In genomic region chr1:154888495-154888894, GRCm38 (mm10) we compare ENCODE assay signal across 22 mouse cellular contexts. TPM values are rescaled to one million over a fixed set of nuclear protein-coding genes. Genes with fewer than 3 reads are reported as not detected.
DNase-seq lines count a peak whose midpoint lies in the region; ATAC-seq and TF ChIP-seq lines count a peak whose summit lies in the region.
"Had no signal": no experiment of that assay in that cellular context is flagged by ENCODE, and none has a peak within 500 bp of the region (broad histone marks: within the 10 kb centered on the region; RNA-seq: fewer than 3 reads in every experiment).

No protein-coding gene starts in this region.

- H3K36me3 ChIP-seq in forebrain, embryonic 15.5 days = no peaks in the 10 kb centered on the region
- H3K36me3 ChIP-seq in forebrain, embryonic 11.5 days (ENCODE audit: control insufficient read depth, insufficient read depth, low read length) = no peaks in the 10 kb centered on the region
- H3K36me3 ChIP-seq in midbrain, postnatal 0 days (ENCODE audit: insufficient read depth, low read length) = no peaks in the 10 kb centered on the region
- H3K36me3 ChIP-seq in midbrain, embryonic 15.5 days (replicated peaks) = no peaks in the 10 kb centered on the region
- H3K36me3 ChIP-seq: embryonic facial prominence, embryonic 13.5 days; G1E; kidney, embryonic 15.5 days had no signal

- TF ChIP-seq CTCF in midbrain, postnatal 0 days (IDR thresholded peaks at IDR 0.05) = no peak

- no peak for DNase-seq in forebrain, embryonic 11.5 days (ENCODE audit: low spot score)
- peak; percentile 14 to 31 for DNase-seq in layer of hippocampus, postnatal 10 days (ENCODE audit: low spot score in 2 of 2)
- DNase-seq in layer of hippocampus, adult 11-12 months (ENCODE audit: low spot score) = no peak
- DNase-seq in midbrain, postnatal 0 days (ENCODE audit: low spot score) = peak; percentile 30
- no peak for DNase-seq in spleen, postnatal 14 days (ENCODE audit: low spot score in 2 of 2)
- DNase-seq: adrenal gland, postnatal 36 days; B cell, adult 2 months; embryo, embryonic 11 days; gastrocnemius, adult 2 months; heart, postnatal 4 days; kidney, adult 11 months; kidney, postnatal 36 days; lung, postnatal 4 days; thymus, postnatal 14 days had no signal

- H3K9me3 ChIP-seq in forebrain, embryonic 15.5 days = no peaks in the 10 kb centered on the region
- H3K9me3 ChIP-seq in forebrain, embryonic 11.5 days (ENCODE audit: control insufficient read depth, low read length) = no peaks in the 10 kb centered on the region
- no peaks in the 10 kb centered on the region for H3K9me3 ChIP-seq in midbrain, postnatal 0 days (ENCODE audit: low read length)
- no peaks in the 10 kb centered on the region for H3K9me3 ChIP-seq in midbrain, embryonic 15.5 days
- H3K9me3 ChIP-seq: embryonic facial prominence, embryonic 13.5 days; kidney, embryonic 15.5 days had no signal

- no peak overlapping the region for H3K4me3 ChIP-seq in forebrain, embryonic 15.5 days
- no peak overlapping the region for H3K4me3 ChIP-seq in forebrain, embryonic 11.5 days (ENCODE audit: low read depth, low read length)
- no peak overlapping the region for H3K4me3 ChIP-seq in midbrain, postnatal 0 days (ENCODE audit: low read depth, low read length)
- no peak overlapping the region for H3K4me3 ChIP-seq in midbrain, embryonic 15.5 days
- H3K4me3 ChIP-seq: embryonic facial prominence, embryonic 13.5 days; erythroblast, embryonic 14.5 days; gastrocnemius, adult 2 months; kidney, embryonic 15.5 days had no signal

- H3K27me3 ChIP-seq in forebrain, embryonic 15.5 days = no peaks in the 10 kb centered on the region; the same call in 1 of the 2 replicates
- peaks cover 7% of the 10 kb centered on the region for H3K27me3 ChIP-seq in forebrain, embryonic 11.5 days (ENCODE audit: control insufficient read depth, insufficient read depth, low read length)
- peaks cover 3% of the 10 kb centered on the region; the same call in 1 of the 2 replicates for H3K27me3 ChIP-seq in midbrain, postnatal 0 days (ENCODE audit: insufficient read depth, low read length)
- H3K27me3 ChIP-seq in midbrain, embryonic 15.5 days (replicated peaks) = 0 out of 2 replicates have a peak, but pooled peaks cover 4% of the 10 kb centered on the region
- H3K27me3 ChIP-seq: CH12.LX had no signal

- H3K9ac ChIP-seq in forebrain, embryonic 15.5 days (replicated peaks) = no peak overlapping the region
- no peak overlapping the region for H3K9ac ChIP-seq in forebrain, embryonic 11.5 days (ENCODE audit: low read length)
- no peak overlapping the region for H3K9ac ChIP-seq in midbrain, postnatal 0 days (replicated peaks; ENCODE audit: low read length, poor library complexity, severe bottlenecking)
- no peak overlapping the region for H3K9ac ChIP-seq in midbrain, embryonic 15.5 days
- H3K9ac ChIP-seq: embryonic facial prominence, embryonic 13.5 days; kidney, embryonic 15.5 days had no signal

- H3K4me1 ChIP-seq in forebrain, embryonic 15.5 days = peaks cover 47% of the 10 kb centered on the region
- peaks cover 11% of the 10 kb centered on the region; the same call in 1 of the 2 replicates for H3K4me1 ChIP-seq in forebrain, embryonic 11.5 days (replicated peaks; ENCODE audit: control insufficient read depth, insufficient read depth, low read length)
- H3K4me1 ChIP-seq in midbrain, postnatal 0 days (ENCODE audit: insufficient read depth, low read length) = peaks cover 7% of the 10 kb centered on the region; the same call in 1 of the 2 replicates
- peaks cover 42% of the 10 kb centered on the region for H3K4me1 ChIP-seq in midbrain, embryonic 15.5 days

- no peak overlapping the region for H3K4me2 ChIP-seq in forebrain, embryonic 15.5 days (replicated peaks)
- H3K4me2 ChIP-seq in forebrain, embryonic 11.5 days (ENCODE audit: low read depth, low read length, severe bottlenecking) = no peak overlapping the region
- H3K4me2 ChIP-seq in midbrain, postnatal 0 days (ENCODE audit: low read depth, low read length, poor library complexity, severe bottlenecking) = no peak overlapping the region
- no peak overlapping the region for H3K4me2 ChIP-seq in midbrain, embryonic 15.5 days
- H3K4me2 ChIP-seq: embryonic facial prominence, embryonic 13.5 days; kidney, embryonic 15.5 days had no signal

- peak overlapping the region; percentile 25 for H3K27ac ChIP-seq in forebrain, embryonic 15.5 days (replicated peaks)
- H3K27ac ChIP-seq in forebrain, embryonic 11.5 days (ENCODE audit: low read depth, low read length) = no peak overlapping the region
- no peak overlapping the region for H3K27ac ChIP-seq in midbrain, postnatal 0 days (ENCODE audit: low read depth, low read length)
- H3K27ac ChIP-seq in midbrain, embryonic 15.5 days = no peak overlapping the region
- H3K27ac ChIP-seq: embryonic facial prominence, embryonic 13.5 days; gastrocnemius, adult 2 months; kidney, embryonic 15.5 days had no signal

- ATAC-seq in forebrain, embryonic 15.5 days (replicated peaks) = peak; percentile 56
- ATAC-seq in forebrain, embryonic 11.5 days (replicated peaks; ENCODE audit: low FRiP score) = no peak
- ATAC-seq in midbrain, postnatal 0 days (ENCODE audit: low FRiP score) = no peak
- ATAC-seq in midbrain, embryonic 15.5 days (replicated peaks) = no peak
- ATAC-seq: Patski had no signal

- 39% methylated on average over 5 of the region's 5 CpGs for WGBS in forebrain, embryonic 15.5 days
- 86% methylated on average over 5 of the region's 5 CpGs for WGBS in forebrain, embryonic 11.5 days
- WGBS in midbrain, postnatal 0 days = 53% methylated on average over 5 of the region's 5 CpGs
- 58% methylated on average over 5 of the region's 5 CpGs for WGBS in midbrain, embryonic 15.5 days

RNA-seq across cellular contexts. Expression of gene Cacna1e, which starts 4.2 kb away (rescaled TPM):
- 12.0 and 13.1 TPM in 2 replicates for polyA plus RNA-seq in forebrain, embryonic 15.5 days (2015; fragmentation: Nextera tagmentation; extraction: Ambion mirVana)
- polyA plus RNA-seq in forebrain, embryonic 11.5 days (2014; fragmentation: Nextera tagmentation; extraction: Ambion mirVana) = 1.4 and 1.7 TPM in 2 replicates
- 100 to 1,000 TPM; 134 to 151 TPM for total RNA-seq in layer of hippocampus, postnatal 10 days (2021)
- 68.4 and 76.9 TPM in 2 replicates for total RNA-seq in midbrain, postnatal 0 days (2014; rRNA removed)
- 7.6 and 10.3 TPM in 2 replicates for polyA plus RNA-seq in midbrain, postnatal 0 days (2015; fragmentation: Nextera tagmentation; extraction: Ambion mirVana)
- 18.2 and 19.3 TPM in 2 replicates for polyA plus RNA-seq in midbrain, embryonic 15.5 days (2015; fragmentation: Nextera tagmentation; extraction: Ambion mirVana)
- polyA plus RNA-seq: erythroblast, embryonic 14.5 days; G1E; Patski had no signal

Comparison
In these comparisons a context has a peak if more than half of its experiments do, and no peak if none do; other contexts are left out.
1. DNase-seq: peak in layer of hippocampus, postnatal 10 days (2 of 2) and midbrain, postnatal 0 days (single experiment); none in forebrain, embryonic 11.5 days (single experiment), layer of hippocampus, adult 11-12 months (single experiment) and spleen, postnatal 14 days (0 of 2).